Mouse (Mus musculus) MEL (cell line): ENCODE data around the gene Krtap4-7. TPM values are rescaled to one million over a fixed set of nuclear protein-coding genes. Genes with fewer than 3 reads are reported as not detected.
"Not testable (repeated sequence)": the region's sequence is repeated elsewhere in the genome, so short reads cannot be mapped to it uniquely, and the experiment has no call there.

Experiments
- DNase-seq: peaks from one replicate; pipeline ENCODE4 v3.0.0; 2011; ENCODE audit warnings: low read depth, low spot score
- H3K27ac ChIP-seq: 2 replicates; pipeline ENCODE4 v1.5.1; 2012; ENCODE audit warnings: low read depth, mild to moderate bottlenecking, control low read depth, low read length, moderate library complexity; ENCODE audit not compliant: control insufficient read depth
- H3K27me3 ChIP-seq, 2 experiments: fragments of 150-350 bp in 1 of 2; sonication (generic) in 1 of 2; 2 replicates each; pipeline ENCODE4 v1.6.1; 2012; ENCODE audit warnings: low read length in 2 of 2, mild to moderate bottlenecking in 2 of 2, improper control_type of control experiment in 1 of 2, moderate library complexity in 1 of 2; ENCODE audit not compliant: insufficient read depth in 2 of 2, control insufficient read depth in 1 of 2
- H3K36me3 ChIP-seq, 2 experiments: 2 replicates each; pipeline ENCODE4 v1.6.1; 2012 to 2014; ENCODE audit warnings: low read length in 2 of 2, improper control_type of control experiment in 1 of 2, inconsistent platforms in 1 of 2, mild to moderate bottlenecking in 1 of 2; ENCODE audit not compliant: insufficient read depth in 2 of 2, control insufficient read depth in 1 of 2
- H3K4me1 ChIP-seq, 2 experiments: fragments of 150-350 bp in 1 of 2; sonication (generic) in 1 of 2; 2 replicates each; pipeline ENCODE4 v1.6.1; 2012; ENCODE audit warnings: low read length in 2 of 2, improper control_type of control experiment in 1 of 2, mild to moderate bottlenecking in 1 of 2; ENCODE audit not compliant: insufficient read depth in 2 of 2, control insufficient read depth in 1 of 2
- H3K4me3 ChIP-seq, 2 experiments: fragments of 150-350 bp in 1 of 2; sonication (generic) in 1 of 2; 2 replicates each; pipeline ENCODE4 v1.5.1; 2012; ENCODE audit warnings: low read depth in 2 of 2, low read length in 2 of 2, mild to moderate bottlenecking in 2 of 2, moderate library complexity in 2 of 2, control low read depth in 1 of 2, improper control_type of control experiment in 1 of 2; ENCODE audit not compliant: control insufficient read depth in 1 of 2, insufficient read depth in 1 of 2
- H3K79me2 ChIP-seq: 2 replicates; pipeline ENCODE4 v1.6.1; 2012; ENCODE audit warnings: mild to moderate bottlenecking, low read length, moderate library complexity; ENCODE audit not compliant: control insufficient read depth, poor library complexity, insufficient read depth
- H3K9ac ChIP-seq: 2 replicates; pipeline ENCODE4 v1.6.1; 2012; ENCODE audit warnings: low read depth, mild to moderate bottlenecking, control low read depth, low read length, moderate library complexity; ENCODE audit not compliant: control insufficient read depth, poor library complexity, severe bottlenecking
- H3K9me3 ChIP-seq: fragments of 150-350 bp; sonication (generic); replicated peaks from 2 replicates; pipeline ENCODE4 v1.6.1; 2012; ENCODE audit warnings: mild to moderate bottlenecking, low read length, improper control_type of control experiment, moderate library complexity; ENCODE audit not compliant: insufficient read depth
- CTCF ChIP-seq, 3 experiments: IDR thresholded peaks in 2 of 3; conservative IDR thresholded peaks in 1 of 3; 2 replicates each; pipeline ENCODE4 v1.5.1; 2011 to 2012; ENCODE audit warnings: low read length in 3 of 3, low read depth in 2 of 3, mild to moderate bottlenecking in 2 of 3, improper control_type of control experiment in 1 of 3, inconsistent platforms in 1 of 3, mixed read lengths in 1 of 3, moderate library complexity in 1 of 3; ENCODE audit not compliant: control insufficient read depth in 1 of 3, insufficient read depth in 1 of 3, poor library complexity in 1 of 3, severe bottlenecking in 1 of 3
- E2F4 ChIP-seq: IDR thresholded peaks from 2 replicates; pipeline ENCODE4 v1.6.1; 2011; ENCODE audit warnings: low read depth, low read length, improper control_type of control experiment, borderline replicate concordance
- ELF1 ChIP-seq: IDR thresholded peaks from 2 replicates; pipeline ENCODE4 v1.6.1; 2014; ENCODE audit warnings: low read depth, mild to moderate bottlenecking, inconsistent platforms, low read length, improper control_type of control experiment, moderate library complexity
- EP300 ChIP-seq, 2 experiments: IDR thresholded peaks; 2 replicates each; pipeline ENCODE4 v1.6.1; 2011; ENCODE audit warnings: improper control_type of control experiment in 2 of 2, low read length in 2 of 2, low read depth in 1 of 2, mild to moderate bottlenecking in 1 of 2
- GABPA ChIP-seq: IDR thresholded peaks from 2 replicates; pipeline ENCODE4 v1.6.1; 2012; ENCODE audit warnings: low read depth, mild to moderate bottlenecking, inconsistent platforms, low read length, improper control_type of control experiment, moderate library complexity
- GATA1 ChIP-seq: IDR thresholded peaks from 2 replicates; pipeline ENCODE4 v1.6.1; 2011; ENCODE audit warnings: low read depth, low read length, improper control_type of control experiment
- HCFC1 ChIP-seq: IDR thresholded peaks from 2 replicates; pipeline ENCODE4 v1.6.1; 2012; ENCODE audit warnings: low read depth, mild to moderate bottlenecking, inconsistent platforms, low read length, improper control_type of control experiment, moderate library complexity
- MAZ ChIP-seq: IDR thresholded peaks from 2 replicates; pipeline ENCODE4 v1.6.1; 2012; ENCODE audit warnings: low read depth, mild to moderate bottlenecking, inconsistent platforms, low read length, improper control_type of control experiment
- MYB ChIP-seq: IDR thresholded peaks from 2 replicates; pipeline ENCODE4 v1.6.1; 2011; ENCODE audit warnings: mild to moderate bottlenecking, low read depth, low read length, improper control_type of control experiment
- RAD21 ChIP-seq: IDR thresholded peaks from 2 replicates; pipeline ENCODE4 v1.6.1; 2011; ENCODE audit warnings: mild to moderate bottlenecking, low read depth, low read length, improper control_type of control experiment
- RCOR1 ChIP-seq: IDR thresholded peaks from 2 replicates; pipeline ENCODE4 v1.6.1; 2012; ENCODE audit warnings: low read depth, mild to moderate bottlenecking, inconsistent platforms, low read length, improper control_type of control experiment
- SMC3 ChIP-seq: IDR thresholded peaks from 2 replicates; pipeline ENCODE4 v1.6.1; 2011; ENCODE audit warnings: low read depth, low read length, improper control_type of control experiment
- TBP ChIP-seq: IDR thresholded peaks from 2 replicates; pipeline ENCODE4 v1.8.0; 2011; ENCODE audit warnings: low read depth, low read length, improper control_type of control experiment
- USF1 ChIP-seq: IDR thresholded peaks from 2 replicates; pipeline ENCODE4 v1.6.1; 2014; ENCODE audit warnings: low read depth, mild to moderate bottlenecking, inconsistent platforms, low read length, improper control_type of control experiment, moderate library complexity
- USF2 ChIP-seq, 2 experiments: IDR thresholded peaks; 2 replicates each; pipeline ENCODE4 v1.6.1; 2011 to 2012; ENCODE audit warnings: improper control_type of control experiment in 2 of 2, low read length in 2 of 2, borderline replicate concordance in 1 of 2, inconsistent platforms in 1 of 2, low read depth in 1 of 2, mild to moderate bottlenecking in 1 of 2; ENCODE audit not compliant: insufficient read depth in 1 of 2
- ZC3H11A ChIP-seq: IDR thresholded peaks from 2 replicates; pipeline ENCODE4 v1.6.1; 2012; ENCODE audit warnings: low read depth, mild to moderate bottlenecking, inconsistent platforms, low read length, improper control_type of control experiment
- ZMIZ1 ChIP-seq: IDR thresholded peaks from 2 replicates; pipeline ENCODE4 v1.6.1; 2012; ENCODE audit warnings: low read depth, mild to moderate bottlenecking, inconsistent platforms, low read length, improper control_type of control experiment, moderate library complexity
- polyA plus RNA-seq, 2 experiments: library from polyadenylated mRNA; stranded (reverse) in 1 of 2; unstranded in 1 of 2; fragments of >175 nt in 1 of 2; fragments of >200 nt in 1 of 2; gene quantifications; 2 replicates each; pipeline versions ENCODE4 v1.2.1 to v1.2.4; 2012; ENCODE audit warnings: low replicate concordance in 2 of 2, low read depth in 1 of 2; ENCODE audit not compliant: insufficient read length in 2 of 2, insufficient read depth in 1 of 2, missing spikeins in 1 of 2
- total RNA-seq: library from RNA; depleted of rRNA; stranded (reverse); fragments of 300-350 nt; gene quantifications from 2 replicates; pipeline ENCODE4 v1.2.3, GENCODE M21; 2012

The Krtap4-7 gene
- total and polyA plus RNA-seq, 3 experiments, result not detected

DNA sequence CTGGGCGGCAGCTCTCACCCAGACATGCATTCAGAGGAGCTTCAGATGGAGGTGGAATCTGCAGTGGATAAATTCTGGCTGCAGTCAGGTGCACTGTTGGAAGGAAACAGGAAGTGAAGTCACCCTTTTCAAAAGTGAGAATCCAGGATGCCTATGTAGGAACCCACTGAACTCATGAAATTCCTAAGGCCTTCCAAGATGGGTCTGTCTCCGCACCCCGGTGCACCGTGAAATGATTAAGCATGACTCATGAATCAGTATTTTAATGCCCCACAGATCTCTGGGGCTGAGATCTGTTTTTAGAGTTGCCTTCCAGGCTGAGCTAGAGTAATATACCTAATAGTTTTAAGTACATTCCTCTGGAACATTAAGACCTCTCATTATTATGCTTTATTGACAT lies 15.4 kb upstream of the Krtap4-7 start:
- H3K4me1 ChIP-seq, result no peaks in the 10 kb centered on the region
- TF ChIP-seq CTCF (IDR thresholded peaks at IDR 0.05 in 2 of 3, conservative IDR thresholded peaks at IDR 0.05 in 1 of 3; ENCODE audit: control insufficient read depth in 1 of 3, insufficient read depth in 1 of 3, low read depth in 2 of 3, low read length in 3 of 3, poor library complexity in 1 of 3, severe bottlenecking in 1 of 3) (no peak), RCOR1 (no peak), MAZ (no peak), MYB (no peak), GATA1 (no peak), EP300 (IDR thresholded peaks at IDR 0.05; ENCODE audit: low read depth in 1 of 2, low read length in 2 of 2) (no peak), HCFC1 (no peak), GABPA (no peak), TBP (no peak), ZMIZ1 (no peak), SMC3 (no peak), ZC3H11A (no peak), USF1 (no peak), RAD21 (no peak), ELF1 (no peak), E2F4 (no peak), USF2 (IDR thresholded peaks at IDR 0.05; ENCODE audit: borderline replicate concordance in 1 of 2, insufficient read depth in 1 of 2, low read depth in 1 of 2, low read length in 2 of 2) (no peak)
- TF ChIP-seq, all 39 proteins: peak for 0
- H3K36me3 ChIP-seq, result no peaks in the 10 kb centered on the region
- no peak overlapping the region for H3K27ac ChIP-seq
- H3K9ac ChIP-seq, result no peak overlapping the region
- H3K79me2 ChIP-seq, result no peaks in the 10 kb centered on the region
- no peaks in the 10 kb centered on the region for H3K9me3 ChIP-seq
- DNase-seq, result no peak
- no peaks in the 10 kb centered on the region for H3K27me3 ChIP-seq
- H3K4me3 ChIP-seq, result no peak overlapping the region

DNA sequence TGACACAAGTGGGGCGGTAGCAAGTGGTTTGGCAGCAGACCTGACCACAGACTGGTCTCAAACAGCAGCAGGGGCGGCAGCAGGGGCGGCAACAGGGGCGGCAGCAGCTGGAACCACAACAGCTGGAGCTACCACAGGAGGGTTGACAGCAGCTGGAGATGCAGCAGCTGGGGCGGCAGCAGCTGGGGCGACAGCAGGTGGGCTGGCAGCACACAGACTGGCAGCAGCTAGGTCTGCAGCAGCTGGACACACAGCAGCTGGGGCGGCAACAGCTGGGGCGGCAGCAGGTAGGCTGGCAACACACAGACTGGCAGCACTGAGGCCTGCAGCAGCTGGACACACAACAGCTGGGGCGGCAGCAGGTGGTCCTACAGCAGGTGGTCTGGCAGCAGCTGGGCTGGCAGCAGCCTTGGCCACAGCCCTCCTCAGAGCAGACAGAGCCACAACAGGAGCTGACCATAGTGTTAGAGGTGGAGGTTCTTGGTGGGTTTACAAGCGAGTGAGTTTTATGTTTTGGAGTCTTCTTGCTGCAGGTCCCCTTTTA lies 14.7 kb upstream of the Krtap4-7 start, which contains the start of gene Gm11563:
Gene Gm11563 (minus strand): TSS at position 494 of the 544 bp plus-strand sequence.
- H3K36me3 ChIP-seq, H3K27me3 ChIP-seq, H3K9me3 ChIP-seq, H3K4me3 ChIP-seq, H3K4me1 ChIP-seq, H3K27ac ChIP-seq, H3K79me2 ChIP-seq, DNase-seq, H3K9ac ChIP-seq: not testable (repeated sequence)
